Mouse (Mus musculus) midbrain, embryonic 14.5 days (tissue): Measurements from ENCODE around the gene 3110009E18Rik. TPM values are rescaled to one million over a fixed set of nuclear protein-coding genes. Genes with fewer than 3 reads are reported as not detected.

ENCODE experiments used
- ATAC-seq: fragments of 200-750 bp; cut with Nextera tagmentation; 2 replicates; pipeline ENCODE4 v1.8.0; 2017; ENCODE audit warnings: moderate number of reproducible peaks, moderate library complexity; ENCODE audit not compliant: low FRiP score, low TSS enrichment
- DNase-seq: peaks from one replicate; pipeline ENCODE4 v3.0.0-alpha.2; 2015
- H3K27ac ChIP-seq: fragments of 300-500 bp; sonication (generic); replicated peaks from 2 replicates; pipeline ENCODE4 v1.5.1; 2014; ENCODE audit warnings: mild to moderate bottlenecking, low read depth, low read length, moderate library complexity
- H3K27me3 ChIP-seq: fragments of 300-500 bp; sonication (generic); 2 replicates; pipeline ENCODE4 v1.6.1; 2014; ENCODE audit warnings: low read length, control low read depth, mixed read lengths; ENCODE audit not compliant: control insufficient read depth, insufficient read depth
- H3K36me3 ChIP-seq: fragments of 300-500 bp; sonication (generic); 2 replicates; pipeline ENCODE4 v1.6.1; 2014; ENCODE audit warnings: low read length, control low read depth; ENCODE audit not compliant: control insufficient read depth, insufficient read depth
- H3K4me1 ChIP-seq: fragments of 300-500 bp; sonication (generic); 2 replicates; pipeline ENCODE4 v1.6.1; 2014; ENCODE audit warnings: mild to moderate bottlenecking, antibody characterized with exemption, low read length, control low read depth; ENCODE audit not compliant: control insufficient read depth, insufficient read depth
- H3K4me2 ChIP-seq: fragments of 300-500 bp; sonication (generic); 2 replicates; pipeline ENCODE4 v1.6.1; 2014; ENCODE audit warnings: mild to moderate bottlenecking, low read length, moderate library complexity
- H3K4me3 ChIP-seq: fragments of 300-500 bp; sonication (generic); replicated peaks from 2 replicates; pipeline ENCODE4 v1.5.1; 2014; ENCODE audit warnings: low read depth, low read length
- H3K9ac ChIP-seq: fragments of 300-500 bp; sonication (generic); replicated peaks from 2 replicates; pipeline ENCODE4 v1.6.1; 2014; ENCODE audit warnings: mild to moderate bottlenecking, low read length, moderate library complexity
- H3K9me3 ChIP-seq: fragments of 300-500 bp; sonication (generic); 2 replicates; pipeline ENCODE4 v1.6.1; 2016; ENCODE audit warnings: low read length, control low read depth, mixed read lengths; ENCODE audit not compliant: control insufficient read depth
- WGBS: fragments of 180-500 bp; shearing (Covaris S2); extraction: QIAGEN DNeasy Blood & Tissue Kit; methylation state at CpG from one replicate; pipeline ENCODE4 v1.1.7; 2014; 5-methylcytosine and 5-hydroxymethylcytosine counted together
- polyA plus RNA-seq: library from polyadenylated mRNA; unstranded; fragments of >200 nt; fragmentation: Nextera tagmentation; extraction: Ambion mirVana; gene quantifications from 2 replicates; pipeline ENCODE4 v1.2.1, GENCODE M21; 2014

The 3110009E18Rik gene
- polyA plus RNA-seq, 1 experiment from 2014 or later = 18.7 TPM

GRCm38 (mm10) chr1:120232170-120232569, 111.2 kb downstream of the 3110009E18Rik start:
- no peak for ATAC-seq
- 67% methylated on average over 6 of the region's 6 CpGs for WGBS

GRCm38 (mm10) chr1:120235631-120236215, 114.7 kb downstream of the 3110009E18Rik start:
- 89% methylated on average over 6 of the region's 6 CpGs for WGBS
- Histone ChIP-seq H3K27ac (no peak overlapping the region), H3K4me2 (no peak overlapping the region), H3K36me3 (no peaks in the 10 kb centered on the region), H3K27me3 (no peaks in the 10 kb centered on the region), H3K4me1 (no peaks in the 10 kb centered on the region), H3K4me3 (no peak overlapping the region), H3K9me3 (no peaks in the 10 kb centered on the region), H3K9ac (no peak overlapping the region)
- ATAC-seq (no peak), DNase-seq (no peak)

More at GRCm38 (mm10) chr1:120232170-120232569, 111.2 kb downstream of the 3110009E18Rik start:
- Histone ChIP-seq H3K4me1 (no peaks in the 10 kb centered on the region), H3K4me2 (no peak overlapping the region), H3K36me3 (no peaks in the 10 kb centered on the region), H3K27ac (no peak overlapping the region), H3K4me3 (no peak overlapping the region), H3K27me3 (no peaks in the 10 kb centered on the region), H3K9ac (no peak overlapping the region), H3K9me3 (no peaks in the 10 kb centered on the region)
- DNase-seq = no peak

- no peak for ATAC-seq
- Histone ChIP-seq H3K4me3 (no peak overlapping the region), H3K27me3 (no peaks in the 10 kb centered on the region), H3K36me3 (no peaks in the 10 kb centered on the region), H3K27ac (no peak overlapping the region), H3K9ac (no peak overlapping the region), H3K9me3 (no peaks in the 10 kb centered on the region), H3K4me2 (no peak overlapping the region), H3K4me1 (no peaks in the 10 kb centered on the region)
- no peak for DNase-seq
- 90% methylated on average over 14 of the region's 14 CpGs for WGBS
These were observed 115.4 kb downstream of the 3110009E18Rik start for GRCm38 (mm10) chr1:120236424-120236823.

GRCm38 (mm10) chr1:120237068-120237467, 116.1 kb downstream of the 3110009E18Rik start:
- Histone ChIP-seq H3K36me3 (no peaks in the 10 kb centered on the region), H3K27ac (no peak overlapping the region), H3K27me3 (no peaks in the 10 kb centered on the region), H3K9me3 (no peaks in the 10 kb centered on the region), H3K4me2 (no peak overlapping the region), H3K4me3 (no peak overlapping the region), H3K9ac (no peak overlapping the region), H3K4me1 (no peaks in the 10 kb centered on the region)
- no peak for DNase-seq
- no peak for ATAC-seq
- 94% methylated on average over 1 of the region's 1 CpGs for WGBS

Other genes starting within 250 kb of the 3110009E18Rik start
- 5.2 and 7.5 TPM in 2 replicates for gene Tmem177, start 208.0 kb upstream of the 3110009E18Rik start, polyA plus RNA-seq
- gene Cfap221, start 124.0 kb upstream of the 3110009E18Rik start, polyA plus RNA-seq = 0.37 TPM in 1 of 2 replicates, not detected in the other
- 0.38 and 0.53 TPM in 2 replicates for gene Sctr, start 114.3 kb upstream of the 3110009E18Rik start, polyA plus RNA-seq
- 3.1 and 7.4 TPM in 2 replicates for gene Tmem37, start 47.1 kb upstream of the 3110009E18Rik start, polyA plus RNA-seq
- gene Dbi, start 109 bp upstream of the 3110009E18Rik start, polyA plus RNA-seq = 759 and 1,068 TPM in 2 replicates
- 2.4 and 3.2 TPM in 2 replicates for gene Steap3, start 151.5 kb downstream of the 3110009E18Rik start, polyA plus RNA-seq
- 12.0 and 16.2 TPM in 2 replicates for gene C1ql2, start 219.4 kb downstream of the 3110009E18Rik start, polyA plus RNA-seq